Mouse (Mus musculus) macrophage (primary cell): ENCODE measurements around the gene Cntn3. TPM values are rescaled to one million over a fixed set of nuclear protein-coding genes. Genes with fewer than 3 reads are reported as not detected.

ENCODE experiments used
- H3K27ac ChIP-seq: fragments of 350-480 bp; formaldehyde crosslinking; 2 replicates; pipeline ENCODE4 v1.9.0; 2021
- H3K36me3 ChIP-seq: fragments of 350-480 bp; formaldehyde crosslinking; 2 replicates; pipeline ENCODE4 v1.9.0; 2021; ENCODE audit errors: inconsistent target
- H3K4me3 ChIP-seq: fragments of 350-480 bp; formaldehyde crosslinking; 2 replicates; pipeline ENCODE4 v1.9.0; 2021; ENCODE audit errors: inconsistent target
- H3K79me2 ChIP-seq: fragments of 350-480 bp; formaldehyde crosslinking; 2 replicates; pipeline ENCODE4 v1.9.0; 2021; ENCODE audit errors: inconsistent target
- WGBS: methylation state at CpG from one replicate; pipeline ENCODE4 v1.1.7; 2026; ENCODE audit warnings: inconsistent platforms; ENCODE audit not compliant: missing documents; 5-methylcytosine and 5-hydroxymethylcytosine counted together
- polyA plus RNA-seq: library from polyadenylated mRNA; stranded (reverse); fragments of 250-400 nt; gene quantifications from 3 replicates; pipeline ENCODE4 v1.2.4, GENCODE M21; 2018; ENCODE audit warnings: inconsistent platforms

Cntn3 gene
- polyA plus RNA-seq, 1 experiment from 2014 or later = not detected

DNA sequence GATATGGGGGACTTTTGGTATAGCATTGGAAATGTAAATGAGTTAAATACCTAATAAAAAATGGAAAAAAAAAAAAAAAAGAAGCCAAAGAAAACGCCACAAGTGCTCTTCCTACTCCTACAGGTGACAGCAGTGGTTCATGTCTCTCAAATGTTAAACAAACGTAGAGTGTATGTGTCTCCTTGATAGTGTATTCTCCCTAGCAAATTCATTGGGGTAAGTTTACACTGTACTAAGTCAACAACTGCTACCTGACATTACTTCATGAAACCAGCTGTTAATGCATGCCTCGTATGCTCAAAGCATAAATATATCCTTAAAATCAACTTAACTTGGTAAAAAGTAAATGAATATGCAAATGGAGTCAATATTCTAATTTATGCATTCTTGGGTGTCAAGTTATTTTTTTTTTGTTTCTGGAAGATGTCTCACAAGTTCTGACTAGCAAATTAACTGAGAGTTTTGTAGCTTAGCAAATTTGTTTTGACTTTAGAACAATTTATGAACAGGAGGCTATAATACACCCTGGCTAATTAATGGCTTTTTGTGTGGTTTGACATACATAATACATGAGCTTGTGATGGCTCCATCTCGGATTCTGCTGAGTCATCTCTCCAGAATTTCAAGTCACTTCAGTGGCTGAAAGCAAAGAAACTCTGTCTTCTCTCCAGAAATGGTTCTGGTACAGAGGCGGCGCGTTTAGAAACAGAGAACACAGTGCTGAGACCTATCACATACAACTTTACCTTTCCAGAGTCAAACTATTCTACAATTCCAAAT lies 31.1 kb downstream of the Cntn3 start:
- no peaks in the 10 kb centered on the region for H3K36me3 ChIP-seq
- H3K79me2 ChIP-seq = no peaks in the 10 kb centered on the region
- H3K27ac ChIP-seq = no peak overlapping the region
- no peak overlapping the region for H3K4me3 ChIP-seq
- 84% methylated on average over 7 of the region's 7 CpGs for WGBS

DNA sequence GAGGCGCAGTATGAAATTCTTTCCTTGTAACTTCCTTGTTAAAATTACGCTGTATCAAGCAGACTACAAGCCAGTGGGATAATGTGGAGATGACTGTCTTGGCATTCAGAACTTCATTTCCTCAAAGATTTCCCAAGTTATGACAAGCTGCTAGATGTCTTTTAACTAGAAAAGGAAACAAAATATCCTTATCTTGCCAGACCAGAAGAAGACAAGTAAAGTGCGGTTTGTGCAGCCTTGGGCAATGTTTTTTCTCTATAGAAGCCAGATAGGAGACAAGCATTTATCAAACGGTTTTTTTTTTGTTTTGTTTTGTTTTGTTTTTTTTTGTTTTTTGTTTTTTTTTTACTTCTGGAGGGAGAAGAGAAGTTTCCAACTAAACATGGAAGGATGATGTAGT lies 37.3 kb downstream of the Cntn3 start:
- WGBS = 50% methylated on average over 4 of the region's 4 CpGs
- Histone ChIP-seq H3K27ac (no peak overlapping the region), H3K36me3 (no peaks in the 10 kb centered on the region), H3K79me2 (no peaks in the 10 kb centered on the region), H3K4me3 (no peak overlapping the region)

DNA sequence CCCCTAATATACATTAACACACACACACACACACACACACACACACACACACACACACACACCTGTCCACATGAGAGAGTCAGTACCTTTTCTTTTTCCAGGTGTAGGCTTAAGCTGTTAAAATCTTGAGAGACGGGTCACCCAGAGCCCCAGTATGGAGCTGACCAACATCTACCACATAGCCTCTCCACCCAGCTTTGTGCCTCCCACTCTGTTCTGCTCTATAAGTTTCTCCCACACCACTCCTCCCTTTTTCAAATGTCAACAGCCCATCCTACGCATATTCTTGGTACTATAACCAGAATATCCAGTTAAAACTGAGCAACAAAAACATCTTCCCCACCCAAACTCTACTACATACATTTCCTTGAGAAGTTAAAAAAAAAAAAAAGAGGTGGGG lies 49.9 kb downstream of the Cntn3 start:
- Histone ChIP-seq H3K79me2 (no peaks in the 10 kb centered on the region), H3K36me3 (no peaks in the 10 kb centered on the region), H3K4me3 (no peak overlapping the region), H3K27ac (no peak overlapping the region)
- 69% methylated on average over 2 of the region's 2 CpGs for WGBS

GRCm38 (mm10) chr6:102520977-102521376 lies 51.9 kb downstream of the Cntn3 start:
- Histone ChIP-seq H3K36me3 (no peaks in the 10 kb centered on the region), H3K79me2 (no peaks in the 10 kb centered on the region), H3K4me3 (no peak overlapping the region), H3K27ac (no peak overlapping the region)
- WGBS = 89% methylated on average over 2 of the region's 2 CpGs

DNA sequence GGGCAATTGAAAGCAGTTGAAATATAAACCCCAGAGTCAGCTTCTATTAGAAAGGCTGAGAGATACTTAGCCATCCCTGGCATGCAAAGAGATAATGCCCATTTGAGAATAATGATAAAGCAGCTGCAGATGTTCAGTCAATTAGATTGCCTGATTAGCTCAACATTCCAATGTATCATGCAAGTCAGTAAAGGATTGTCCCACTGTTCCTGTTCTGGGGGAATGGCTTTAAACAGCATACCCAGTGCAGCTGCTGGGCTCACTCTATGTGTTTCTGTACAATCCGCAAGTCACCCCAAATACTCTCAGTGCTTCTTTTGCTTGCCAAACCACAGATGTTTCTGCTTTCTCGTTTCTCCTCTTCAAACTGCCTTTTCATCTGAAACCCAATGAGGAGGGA lies 57.7 kb downstream of the Cntn3 start:
- no peak overlapping the region for H3K4me3 ChIP-seq
- no peaks in the 10 kb centered on the region for H3K79me2 ChIP-seq
- WGBS = 77% methylated on average over 2 of the region's 2 CpGs
- H3K36me3 ChIP-seq = no peaks in the 10 kb centered on the region
- no peak overlapping the region for H3K27ac ChIP-seq

DNA sequence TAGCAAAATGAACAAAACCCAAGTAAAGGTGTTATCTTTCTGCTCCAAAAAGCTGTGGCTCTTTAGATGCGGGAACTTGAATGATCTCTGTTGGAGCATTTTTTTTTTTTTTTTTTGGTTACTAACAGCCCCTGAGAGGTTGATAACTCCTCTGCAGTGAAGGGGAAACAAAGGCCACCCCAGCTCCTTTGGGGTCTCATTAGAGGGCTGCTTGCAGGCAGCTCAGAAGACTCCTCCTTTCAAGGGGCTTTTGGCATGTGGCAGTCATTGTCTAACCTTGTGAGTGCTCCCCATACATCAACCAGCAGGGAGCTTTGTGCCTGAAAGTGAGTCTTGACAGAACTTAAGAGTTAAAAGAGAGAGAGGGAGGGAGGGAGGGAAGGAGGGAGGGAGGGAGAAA lies 60.8 kb downstream of the Cntn3 start:
- Histone ChIP-seq H3K27ac (no peak overlapping the region), H3K79me2 (no peaks in the 10 kb centered on the region), H3K4me3 (no peak overlapping the region), H3K36me3 (no peaks in the 10 kb centered on the region)
- WGBS = 80% methylated on average over 1 of the region's 1 CpGs

DNA sequence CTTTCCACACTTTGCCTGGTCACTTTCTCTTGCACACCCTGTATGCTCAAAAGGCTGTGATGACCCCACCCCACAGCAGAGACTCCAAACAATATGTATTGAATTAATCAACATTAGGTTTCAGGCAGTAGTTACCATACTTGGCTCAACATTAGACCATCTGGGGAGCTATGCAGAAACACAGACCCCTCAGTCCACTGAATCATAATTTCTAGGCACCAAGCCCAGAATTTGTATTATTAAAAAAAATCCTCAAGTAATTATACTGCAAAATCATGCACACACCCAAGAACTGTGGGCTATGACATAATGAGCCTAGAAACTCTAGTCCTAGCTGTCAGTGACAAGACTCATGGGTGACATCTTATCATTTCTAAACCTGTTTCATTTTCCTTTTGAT lies 87.4 kb downstream of the Cntn3 start:
- no peak overlapping the region for H3K27ac ChIP-seq
- no peaks in the 10 kb centered on the region for H3K36me3 ChIP-seq
- H3K79me2 ChIP-seq = no peaks in the 10 kb centered on the region
- no peak overlapping the region for H3K4me3 ChIP-seq

DNA sequence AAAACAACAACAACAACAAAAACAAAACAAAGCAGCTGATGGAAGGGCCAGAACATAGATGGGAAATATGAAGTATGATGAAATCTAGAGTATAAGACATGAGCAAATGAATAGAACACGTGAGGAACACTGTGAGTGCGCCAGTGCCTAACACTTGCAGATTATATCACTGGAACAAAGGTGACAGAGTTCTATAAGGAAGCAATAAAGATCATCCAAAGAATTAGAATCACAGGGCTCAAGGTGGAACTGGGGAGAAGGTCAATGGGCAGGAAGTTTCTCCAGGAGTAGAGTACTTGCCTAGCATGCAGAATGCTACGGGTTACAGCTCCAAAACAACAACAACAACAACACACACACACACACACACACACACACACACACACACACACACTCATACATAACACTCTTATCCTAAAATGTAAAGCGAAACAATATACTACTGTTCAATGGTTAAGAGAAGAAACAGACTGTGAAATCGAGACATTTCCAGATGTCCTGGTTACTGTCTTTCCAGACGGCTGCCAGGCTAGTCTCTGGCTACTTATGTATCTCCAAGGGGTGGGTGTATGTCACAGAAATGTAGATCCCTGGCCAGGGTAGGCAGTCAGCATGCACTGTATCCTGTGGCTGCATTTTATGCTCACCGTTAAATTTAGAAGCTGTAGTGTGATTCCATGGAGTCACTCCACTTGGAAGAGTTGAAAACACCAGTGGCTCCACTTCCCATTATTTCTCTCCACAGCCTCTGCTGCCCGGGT lies 94.4 kb downstream of the Cntn3 start:
- H3K79me2 ChIP-seq = no peaks in the 10 kb centered on the region
- 82% methylated on average over 8 of the region's 8 CpGs for WGBS
- H3K36me3 ChIP-seq = no peaks in the 10 kb centered on the region
- no peak overlapping the region for H3K27ac ChIP-seq
- H3K4me3 ChIP-seq = no peak overlapping the region

GRCm38 (mm10) chr6:102438353-102438752 lies 134.5 kb downstream of the Cntn3 start:
- Histone ChIP-seq H3K4me3 (no peak overlapping the region), H3K27ac (no peak overlapping the region), H3K79me2 (no peaks in the 10 kb centered on the region), H3K36me3 (no peaks in the 10 kb centered on the region)
- 75% methylated on average over 4 of the region's 4 CpGs for WGBS

GRCm38 (mm10) chr6:102427549-102427948 lies 145.4 kb downstream of the Cntn3 start:
- H3K79me2 ChIP-seq = no peaks in the 10 kb centered on the region
- H3K27ac ChIP-seq = no peak overlapping the region
- WGBS = 75% methylated on average over 1 of the region's 1 CpGs
- H3K36me3 ChIP-seq = no peaks in the 10 kb centered on the region
- no peak overlapping the region for H3K4me3 ChIP-seq

DNA sequence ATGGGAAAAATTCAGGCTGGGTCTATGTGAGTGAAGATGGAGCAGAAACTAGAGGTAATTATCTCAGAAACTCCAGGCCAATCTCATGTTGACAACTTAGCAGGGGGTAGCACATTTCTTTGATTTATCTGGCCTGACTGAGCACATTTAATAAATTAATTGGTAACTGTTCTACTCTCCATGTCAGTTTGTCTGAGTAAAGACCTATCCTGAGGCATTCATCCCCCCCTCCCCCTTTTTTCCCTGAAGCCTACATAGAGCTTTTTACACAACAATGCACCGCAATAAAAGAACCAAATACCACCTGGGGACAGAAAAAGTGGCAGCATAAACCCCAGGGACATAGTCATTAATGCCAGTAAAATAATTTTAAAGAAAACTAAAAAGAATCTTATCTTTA lies 151.1 kb downstream of the Cntn3 start:
- H3K27ac ChIP-seq = no peak overlapping the region
- no peak overlapping the region for H3K4me3 ChIP-seq

GRCm38 (mm10) chr6:102388590-102388989 lies 184.3 kb downstream of the Cntn3 start:
- Histone ChIP-seq H3K79me2 (no peaks in the 10 kb centered on the region), H3K4me3 (no peak overlapping the region), H3K36me3 (no peaks in the 10 kb centered on the region), H3K27ac (no peak overlapping the region)
- WGBS = 85% methylated on average over 4 of the region's 4 CpGs

More for the DNA sequence above, 151.1 kb downstream of the Cntn3 start:
- Histone ChIP-seq H3K79me2 (no peaks in the 10 kb centered on the region), H3K36me3 (no peaks in the 10 kb centered on the region)
- 83% methylated on average over 1 of the region's 1 CpGs for WGBS

GRCm38 (mm10) chr6:102372112-102372511 lies 200.8 kb downstream of the Cntn3 start:
- H3K27ac ChIP-seq = no peak overlapping the region
- no peaks in the 10 kb centered on the region for H3K36me3 ChIP-seq
- H3K79me2 ChIP-seq = no peaks in the 10 kb centered on the region
- H3K4me3 ChIP-seq = no peak overlapping the region
- WGBS = 30% methylated on average over 1 of the region's 1 CpGs

- no peak overlapping the region for H3K27ac ChIP-seq
- H3K4me3 ChIP-seq = no peak overlapping the region
- H3K79me2 ChIP-seq = no peaks in the 10 kb centered on the region
- H3K36me3 ChIP-seq = no peaks in the 10 kb centered on the region
These were observed 209.0 kb downstream of the Cntn3 start for GRCm38 (mm10) chr6:102363880-102364279.

- 84% methylated on average over 3 of the region's 3 CpGs for WGBS
- Histone ChIP-seq H3K36me3 (no peaks in the 10 kb centered on the region), H3K27ac (no peak overlapping the region), H3K4me3 (no peak overlapping the region), H3K79me2 (no peaks in the 10 kb centered on the region)
These were observed 209.5 kb downstream of the Cntn3 start for GRCm38 (mm10) chr6:102363291-102363832.
